Mouse (Mus musculus): ENCODE measurements around the gene Gfral. TPM values are rescaled to one million over a fixed set of nuclear protein-coding genes. Genes with fewer than 3 reads are reported as not detected.

Gfral gene
- not detected in 2 replicates for polyA plus RNA-seq (2012; rRNA removed; ENCODE audit: low replicate concordance)

DNA sequence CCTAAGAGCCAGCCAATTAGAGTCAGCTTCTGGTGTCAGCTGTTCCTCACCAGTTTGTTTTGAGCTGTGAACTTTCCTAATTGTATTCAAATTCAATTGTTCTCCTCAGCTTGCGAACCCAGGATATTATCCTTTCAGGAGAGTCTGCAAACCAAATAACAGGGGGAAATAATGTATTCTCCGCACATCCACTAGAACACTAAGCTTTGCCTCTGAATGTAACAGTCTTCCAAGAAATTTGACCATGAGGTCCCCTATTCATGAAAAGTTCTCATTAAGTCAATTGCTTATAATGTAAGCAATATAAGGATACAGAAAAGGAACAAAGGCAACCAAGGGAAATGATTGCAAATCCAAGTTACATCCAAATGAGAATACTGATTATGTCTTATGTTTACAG is at the start of gene Gfral:
Gfral (minus strand) TSS at position 101 of the 400 bp plus-strand sequence.

Other genes with a start within 250 kb of the Gfral start
- gene Hmgcll1, start 198.8 kb downstream of the Gfral start, polyA plus RNA-seq (2012; rRNA removed; ENCODE audit: low replicate concordance) = 0.14 TPM in 1 of 2 replicates, not detected in the other
- gene Hcrtr2, start 110.2 kb upstream of the Gfral start, polyA plus RNA-seq (2012; rRNA removed; ENCODE audit: low replicate concordance) = not detected in 2 replicates

Data from duodenum, adult 2 months (tissue).